ENCODE assay signal across 23 mouse cellular contexts in the genomic region with DNA sequence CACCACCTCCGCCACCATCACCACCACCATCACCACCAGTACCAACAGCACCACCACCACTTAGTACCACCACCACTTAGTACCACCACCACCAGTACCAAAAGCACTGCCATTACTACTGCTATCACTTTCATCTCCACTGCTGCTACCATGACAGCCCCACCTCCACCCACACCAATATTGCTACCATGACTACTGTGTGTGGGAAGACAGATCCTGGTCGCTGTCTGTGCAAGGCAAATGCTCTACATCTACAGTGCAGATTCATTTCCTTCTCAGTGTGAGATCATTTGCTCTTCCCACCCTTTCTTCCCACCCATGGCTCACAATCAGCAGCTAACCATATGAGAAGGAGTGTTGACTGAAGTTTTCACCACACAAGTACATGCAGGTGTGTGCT. TPM values are rescaled to one million over a fixed set of nuclear protein-coding genes. Genes with fewer than 3 reads are reported as not detected.
A peak's percentile ranks its signal among the peaks of the same experiment; 100 is the strongest.
DNase-seq lines count a peak whose midpoint lies in the region; ATAC-seq lines count a peak whose summit lies in the region.
"Had no signal": no experiment of that assay in that cellular context is flagged by ENCODE, and none has a peak within 500 bp of the region (broad histone marks: within the 10 kb centered on the region; RNA-seq: fewer than 3 reads in every experiment).

No protein-coding gene starts in this region.

- H3K4me2 ChIP-seq in liver, embryonic 12.5 days: no peak overlapping the region
- H3K4me2 ChIP-seq: embryonic facial prominence, embryonic 15.5 days; limb, embryonic 13.5 days; lung, embryonic 15.5 days had no signal

- ATAC-seq in frontal cortex, adult (ENCODE audit: low TSS enrichment): peak; percentile 86
- no peak for ATAC-seq in liver, embryonic 12.5 days
- ATAC-seq: activated CD4-positive, CD25-positive, alpha-beta regulatory T cell, adult 4 months had no signal

- H3K9me3 ChIP-seq in liver, embryonic 12.5 days (replicated peaks): no peaks in the 10 kb centered on the region
- H3K9me3 ChIP-seq: embryonic facial prominence, embryonic 15.5 days; forebrain, embryonic 10.5 days; limb, embryonic 13.5 days; lung, embryonic 15.5 days had no signal

- intact Hi-C loops in left cerebral cortex, postnatal 36 days (cut with DNase I): no loop called here

- no peak for DNase-seq in frontal cortex, postnatal 14 days (ENCODE audit: low spot score in 2 of 2)
- DNase-seq in layer of hippocampus, adult 18-20 months (ENCODE audit: low spot score in 2 of 2): peak; percentile 77 to 82
- no peak for DNase-seq in layer of hippocampus, postnatal 25 days (ENCODE audit: extremely low spot score in 1 of 2, low spot score in 1 of 2)
- DNase-seq in frontal cortex, postnatal 36 days (ENCODE audit: low spot score in 2 of 2): peak; percentile 47 to 70
- peak; percentile 36 to 40 for DNase-seq in left cerebral cortex, postnatal 36 days (ENCODE audit: low spot score in 2 of 2)
- no peak for DNase-seq in thymus, adult 18-20 months
- DNase-seq: adrenal gland, postnatal 10 days; cerebellum, postnatal 14 days; gastrocnemius, adult 2 months; heart, postnatal 36 days; kidney, adult 11 months; retina, postnatal 1 day; thymus, adult 2 months had no signal

- H3K4me1 ChIP-seq in liver, embryonic 12.5 days: no peaks in the 10 kb centered on the region
- H3K4me1 ChIP-seq: embryonic facial prominence, embryonic 15.5 days; forebrain, embryonic 10.5 days; lung, embryonic 15.5 days had no signal

- H3K27ac ChIP-seq in liver, embryonic 12.5 days: no peak overlapping the region
- H3K27ac ChIP-seq: embryonic facial prominence, embryonic 15.5 days; forebrain, embryonic 10.5 days; gastrocnemius, adult 2 months; kidney, postnatal 0 days; limb, embryonic 13.5 days; liver, embryonic 14.5 days; lung, embryonic 15.5 days had no signal

- 82% methylated on average over 2 of the region's 2 CpGs for WGBS in liver, embryonic 12.5 days (ENCODE audit: insufficient replicate concordance)

- no peak overlapping the region for H3K9ac ChIP-seq in liver, embryonic 12.5 days
- H3K9ac ChIP-seq: embryonic facial prominence, embryonic 15.5 days; limb, embryonic 13.5 days; liver, embryonic 14.5 days; lung, embryonic 15.5 days had no signal

- no peaks in the 10 kb centered on the region for H3K27me3 ChIP-seq in liver, embryonic 12.5 days (replicated peaks)
- H3K27me3 ChIP-seq: embryonic facial prominence, embryonic 15.5 days; limb, embryonic 13.5 days; lung, embryonic 15.5 days had no signal

- no peak overlapping the region for H3K4me3 ChIP-seq in liver, embryonic 12.5 days
- H3K4me3 ChIP-seq: embryonic facial prominence, embryonic 15.5 days; forebrain, embryonic 10.5 days; gastrocnemius, adult 2 months; limb, embryonic 13.5 days; lung, embryonic 15.5 days had no signal

- 0 out of 2 replicates have a peak, but pooled peaks cover 2% of the 10 kb centered on the region for H3K36me3 ChIP-seq in liver, embryonic 12.5 days
- H3K36me3 ChIP-seq: G1E had no signal

RNA-seq across cellular contexts. Expression of gene Nsun7, which starts 43.2 kb away (rescaled TPM):
- total RNA-seq in layer of hippocampus, adult 18-20 months (2021): 1 to 10 TPM; 9.2 to 9.5 TPM
- total RNA-seq in layer of hippocampus, postnatal 25 days (2021): 10 to 100 TPM in 1 of 2 experiments, 1 to 10 TPM in 1; 7.1 to 12.2 TPM
- total RNA-seq in left cerebral cortex, postnatal 36 days (2021): 1 to 10 TPM; 3.1 to 8.2 TPM
- 0.05 TPM in 1 of 2 replicates, not detected in the other for polyA plus RNA-seq in liver, embryonic 12.5 days (2016; fragmentation: Nextera tagmentation; extraction: Ambion mirVana)
- polyA plus RNA-seq: G1E had no signal

Comparison
In these comparisons a context has a peak if more than half of its experiments do, and no peak if none do; other contexts are left out.
1. DNase-seq: peak in layer of hippocampus, adult 18-20 months (2 of 2), frontal cortex, postnatal 36 days (2 of 2) and left cerebral cortex, postnatal 36 days (2 of 2); none in frontal cortex, postnatal 14 days (0 of 2), layer of hippocampus, postnatal 25 days (0 of 2) and thymus, adult 18-20 months (0 of 2).